Mouse (Mus musculus) cortical plate, adult 2 months (tissue): Measurements from ENCODE around the gene Hoxa5. TPM values are rescaled to one million over a fixed set of nuclear protein-coding genes. Genes with fewer than 3 reads are reported as not detected.

Experiments used
- H3K27ac ChIP-seq: fragments of 200-500 bp; 2 replicates; pipeline ENCODE4 v1.5.1; 2012; ENCODE audit warnings: low read length, control low read depth, inconsistent platforms; ENCODE audit not compliant: insufficient read depth
- H3K4me1 ChIP-seq: fragments of 200-500 bp; 2 replicates; pipeline ENCODE4 v1.6.1; 2011; ENCODE audit warnings: low read length; ENCODE audit not compliant: control insufficient read depth, insufficient read depth
- H3K4me3 ChIP-seq: fragments of 200-500 bp; 2 replicates; pipeline ENCODE4 v1.5.1; 2011; ENCODE audit warnings: mild to moderate bottlenecking, low read length, control low read depth; ENCODE audit not compliant: insufficient read depth
- CTCF ChIP-seq: fragments of 200-500 bp; IDR thresholded peaks from 2 replicates; pipeline ENCODE4 v1.5.1; 2011; ENCODE audit warnings: mild to moderate bottlenecking, control low read depth, low read length; ENCODE audit not compliant: insufficient read depth; ENCODE audit errors: extremely low read depth
- POLR2A ChIP-seq: fragments of 200-500 bp; IDR thresholded peaks from 2 replicates; pipeline ENCODE4 v1.6.1; 2011; ENCODE audit warnings: mild to moderate bottlenecking, low read length, control low read depth; ENCODE audit not compliant: insufficient read depth; ENCODE audit errors: extremely low read depth
- polyA plus RNA-seq: library from polyadenylated mRNA; depleted of rRNA; stranded (reverse); fragments of >200 nt; gene quantifications from 2 replicates; pipeline ENCODE4 v1.2.3, GENCODE M21; 2012

The Hoxa5 gene
- polyA plus RNA-seq, 1 experiment = not detected

DNA sequence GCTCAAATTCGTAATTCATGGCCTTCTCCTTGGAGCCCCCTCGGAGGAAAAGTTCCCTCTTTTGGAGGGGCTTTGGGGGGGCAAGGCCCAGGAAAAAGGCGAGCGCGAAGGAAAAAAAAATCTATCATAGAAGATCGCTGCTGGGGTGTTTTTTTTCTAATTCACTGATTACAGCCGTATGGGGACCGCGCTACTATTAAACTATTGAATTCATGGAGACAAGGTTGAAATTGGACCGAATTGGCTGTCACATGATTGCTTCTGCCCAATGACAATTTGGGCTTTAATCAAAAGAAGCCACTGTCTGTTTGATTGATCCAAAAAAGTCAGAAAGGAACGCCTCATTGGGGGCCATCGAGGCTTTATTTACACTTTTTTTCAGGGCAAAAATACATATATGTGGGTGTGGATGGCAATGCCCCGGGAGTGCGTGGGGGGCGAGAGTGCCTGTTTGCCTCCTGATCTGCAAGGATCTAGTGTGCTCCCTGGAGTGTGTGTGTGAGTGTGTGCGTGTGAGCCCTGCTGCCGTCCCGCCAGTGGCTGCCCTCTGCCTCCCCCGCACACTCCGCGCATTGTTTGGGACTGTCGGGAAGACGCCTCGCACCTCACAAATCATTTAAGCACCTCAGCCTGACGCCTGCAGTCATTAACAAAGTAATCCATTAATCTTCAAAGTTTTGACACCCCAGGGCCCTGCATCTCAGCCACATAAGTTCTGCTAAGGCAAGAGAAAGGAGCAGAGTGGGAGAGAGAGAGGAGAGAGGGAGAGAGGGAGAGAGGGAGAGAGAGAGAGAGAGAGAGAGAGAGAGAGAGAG lies 39.6 kb downstream of the Hoxa5 start, which contains the start of gene Hoxa2:
TSS of gene Hoxa2 (minus strand) at position 206 of the 815 bp plus-strand sequence.
- TF ChIP-seq POLR2A (no peak), CTCF (no peak)
- H3K4me1 ChIP-seq = no peaks in the 10 kb centered on the region
- no peak within 1 kb of the TSS for H3K27ac ChIP-seq
- H3K4me3 ChIP-seq = no peak within 1 kb of the TSS

DNA sequence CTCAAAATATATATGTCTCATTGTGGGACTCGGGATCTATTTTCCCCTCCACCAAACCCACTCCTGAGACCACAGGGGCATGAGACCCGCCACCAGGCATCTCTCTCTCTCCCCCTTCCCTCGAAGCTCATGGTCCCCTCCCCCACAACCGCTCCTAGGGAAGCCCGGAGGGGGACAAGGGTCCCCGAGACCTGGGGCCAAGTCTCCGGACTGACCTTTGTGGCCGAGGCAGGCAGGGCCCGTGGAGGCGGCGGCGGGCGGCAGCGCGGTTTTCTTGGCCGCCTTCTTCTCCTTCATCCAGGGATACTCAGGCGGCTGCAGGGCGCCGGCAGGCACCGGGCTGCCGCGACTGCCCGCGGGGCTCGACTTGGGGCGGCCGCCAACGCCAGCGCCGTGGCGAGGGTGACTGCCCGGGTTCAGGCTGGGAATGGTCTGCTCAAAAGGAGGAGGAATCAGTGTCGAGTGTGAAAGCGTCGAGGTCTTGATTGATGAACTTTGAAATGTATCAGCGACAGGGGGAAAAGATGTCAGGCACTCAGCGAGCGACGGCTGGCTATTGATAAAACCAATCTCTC lies 40.2 kb downstream of the Hoxa5 start:
- Histone ChIP-seq H3K27ac (no peak overlapping the region), H3K4me3 (no peak overlapping the region)

DNA sequence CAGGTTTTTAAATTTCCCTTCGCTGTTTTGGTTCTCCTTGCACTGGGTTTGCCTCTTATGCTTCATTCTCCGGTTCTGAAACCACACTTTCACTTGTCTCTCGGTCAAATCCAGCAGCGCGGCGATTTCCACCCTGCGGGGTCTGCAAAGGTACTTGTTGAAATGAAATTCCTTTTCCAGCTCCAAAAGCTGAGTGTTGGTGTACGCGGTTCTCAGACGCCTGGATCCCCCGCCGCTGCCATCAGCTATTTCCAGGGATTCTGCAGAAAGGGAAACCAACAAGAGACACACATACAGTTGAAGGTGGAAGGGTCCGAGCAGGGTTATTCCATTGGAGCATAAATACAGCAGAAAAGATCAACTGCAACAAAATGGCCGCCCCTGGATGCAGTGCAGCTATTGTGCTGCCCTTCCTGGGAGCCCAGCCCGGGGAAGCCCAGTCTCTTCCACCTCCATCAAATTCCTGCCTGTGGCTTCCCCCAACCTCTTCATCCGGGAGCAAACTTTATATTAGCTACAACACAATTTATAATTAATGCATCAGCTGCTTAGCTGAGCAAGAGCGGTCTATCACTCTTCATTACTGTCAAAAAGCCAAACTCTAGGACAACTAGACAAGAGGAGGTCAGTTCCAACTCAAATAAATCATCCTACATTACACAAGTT lies 40.9 kb downstream of the Hoxa5 start:
- no peak for TF ChIP-seq POLR2A
- no peak for TF ChIP-seq CTCF
- H3K27ac ChIP-seq = no peak overlapping the region
- no peak overlapping the region for H3K4me3 ChIP-seq
- H3K4me1 ChIP-seq = no peaks in the 10 kb centered on the region

More for the DNA sequence above, 40.2 kb downstream of the Hoxa5 start:
- TF ChIP-seq POLR2A (no peak), CTCF (no peak)
- H3K4me1 ChIP-seq = no peaks in the 10 kb centered on the region

DNA sequence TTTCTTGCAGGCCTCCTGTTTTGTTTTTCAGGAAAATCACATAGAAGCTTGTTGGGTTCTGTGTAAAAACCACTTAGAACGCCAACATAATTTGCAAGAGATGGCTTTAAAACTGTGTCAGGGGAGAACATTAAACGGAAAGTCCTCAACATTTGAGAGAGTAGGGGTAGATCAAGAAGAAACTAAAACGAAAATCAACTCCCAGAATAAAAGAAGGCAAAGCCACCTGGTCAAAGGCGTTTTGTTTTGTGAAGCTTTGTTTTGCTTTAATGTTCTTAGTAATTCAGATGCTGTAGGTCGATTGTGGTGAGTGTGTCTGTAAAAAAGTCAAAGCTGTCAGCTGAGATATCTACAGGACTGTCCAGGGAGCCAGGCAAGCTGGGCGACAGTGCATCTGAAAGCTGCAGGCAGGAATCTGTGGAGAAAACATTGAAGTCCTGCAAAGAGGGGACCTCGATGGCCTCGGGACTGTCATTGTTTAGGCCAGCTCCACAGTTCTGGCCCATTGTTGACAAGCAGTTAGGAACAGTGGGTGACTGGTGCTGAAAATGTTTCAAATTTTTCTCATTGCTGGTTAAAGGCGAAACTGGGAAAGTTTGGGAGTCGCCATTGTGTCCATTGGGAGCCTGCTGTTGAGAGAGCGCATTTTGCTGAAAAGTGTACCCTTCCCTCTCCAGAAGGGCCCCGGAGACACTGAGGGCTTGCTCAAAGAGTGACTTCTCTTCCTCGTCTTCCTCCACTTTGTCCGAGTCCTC lies 41.6 kb downstream of the Hoxa5 start:
- TF ChIP-seq CTCF (no peak), POLR2A (no peak)
- H3K4me1 ChIP-seq = no peaks in the 10 kb centered on the region
- no peak overlapping the region for H3K27ac ChIP-seq
- no peak overlapping the region for H3K4me3 ChIP-seq

GRCm38 (mm10) chr6:52162093-52162380 lies 42.4 kb downstream of the Hoxa5 start:
- TF ChIP-seq CTCF (no peak), POLR2A (no peak)
- H3K4me1 ChIP-seq = no peaks in the 10 kb centered on the region
- H3K27ac ChIP-seq = no peak overlapping the region
- no peak overlapping the region for H3K4me3 ChIP-seq

DNA sequence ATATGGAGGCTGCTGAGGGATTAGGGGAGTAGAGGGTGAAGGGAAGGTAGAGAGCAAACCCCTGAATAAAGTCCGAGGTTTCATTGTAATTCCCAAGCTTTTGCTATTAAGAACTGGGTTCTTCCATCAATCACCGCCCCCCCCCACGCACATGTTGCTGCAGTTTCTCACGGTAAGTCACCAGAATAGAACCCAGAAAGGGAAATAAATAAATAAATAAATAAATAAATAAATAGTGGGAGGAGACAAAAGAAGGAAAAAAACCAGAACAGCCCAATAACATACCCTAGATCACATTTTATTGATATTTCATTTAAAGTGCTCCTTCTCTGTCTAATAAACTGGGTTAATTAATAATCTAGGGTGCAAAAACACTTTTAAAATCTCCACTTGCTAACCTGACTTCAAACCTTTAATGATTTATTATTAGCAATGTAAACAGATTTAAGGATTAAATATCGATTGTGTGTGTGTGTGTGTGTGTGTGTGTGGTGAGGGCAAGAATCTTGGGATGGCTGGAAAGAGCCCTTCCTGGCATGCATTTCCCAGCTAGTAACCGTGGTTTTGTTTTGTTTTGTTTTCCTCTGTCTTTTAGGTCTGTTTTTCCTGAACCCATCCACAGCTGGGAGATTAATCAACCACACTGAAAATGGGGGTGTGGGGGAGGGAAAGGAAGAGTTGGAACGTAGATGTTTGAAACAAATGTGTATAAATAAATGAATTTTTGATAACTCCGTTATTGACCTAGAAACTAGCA lies 42.9 kb downstream of the Hoxa5 start:
- no peak overlapping the region for H3K4me3 ChIP-seq
- TF ChIP-seq POLR2A = no peak
- no peak for TF ChIP-seq CTCF
- H3K4me1 ChIP-seq = no peaks in the 10 kb centered on the region
- H3K27ac ChIP-seq = no peak overlapping the region

DNA sequence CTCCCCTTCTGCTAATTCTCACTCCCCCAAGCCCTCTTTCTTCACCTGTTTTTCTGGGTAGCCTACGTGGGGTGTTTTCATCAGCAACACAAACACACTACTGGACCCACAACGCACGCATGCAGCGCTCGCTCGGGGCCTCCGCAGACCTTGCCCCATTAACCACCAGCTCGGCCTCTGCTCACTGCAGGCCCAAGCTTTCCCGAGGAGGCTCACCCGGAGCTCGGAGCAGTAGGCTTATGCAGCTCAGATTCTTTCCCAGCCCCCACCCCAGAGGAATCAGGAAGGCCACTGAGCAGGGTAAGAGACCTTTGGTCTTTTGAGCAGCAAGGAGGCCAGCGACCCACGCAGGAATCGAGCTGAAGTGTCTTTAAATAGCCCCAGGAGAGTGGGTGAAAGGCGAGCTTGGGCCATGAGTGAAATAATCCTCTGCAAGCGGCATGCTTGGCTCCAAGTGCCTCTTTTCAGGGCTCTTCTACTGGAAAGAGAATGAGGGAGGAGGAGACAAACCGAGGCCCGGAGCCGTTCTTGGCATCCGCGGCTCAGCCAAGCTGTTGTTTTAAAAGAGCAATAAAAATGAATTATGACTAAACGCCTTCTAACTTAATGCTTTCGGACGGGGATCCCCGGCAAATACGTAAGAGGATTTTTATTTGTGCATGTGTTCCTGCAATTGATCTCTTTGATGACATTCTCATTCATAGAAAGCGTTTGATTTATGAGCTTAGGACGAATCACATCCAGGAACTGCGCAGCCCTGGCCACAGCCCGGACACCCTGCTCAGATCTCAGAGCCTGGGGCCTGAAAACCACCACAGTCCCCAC lies 43.7 kb downstream of the Hoxa5 start:
- TF ChIP-seq POLR2A = no peak
- TF ChIP-seq CTCF = no peak
- Histone ChIP-seq H3K27ac (no peak overlapping the region), H3K4me3 (no peak overlapping the region)

GRCm38 (mm10) chr6:52159979-52160378 lies 44.4 kb downstream of the Hoxa5 start:
- TF ChIP-seq CTCF = no peak
- TF ChIP-seq POLR2A = no peak
- no peaks in the 10 kb centered on the region for H3K4me1 ChIP-seq
- no peak overlapping the region for H3K4me3 ChIP-seq
- H3K27ac ChIP-seq = no peak overlapping the region

More for the DNA sequence above, 43.7 kb downstream of the Hoxa5 start:
- no peaks in the 10 kb centered on the region for H3K4me1 ChIP-seq
